Mouse (Mus musculus): ENCODE measurements at regions not wholly inside any gene's neighbourhood (a gene's known extent, or its start where the extent isn't known, plus 50 kb on each side); places are given as distances from the start of the nearest gene placed in this dataset.

GRCm38 (mm10) chr12:107749381-107750085 lies 253.9 kb downstream of the Bcl11b start:
- TF ChIP-seq POLR2A (IDR thresholded peaks at IDR 0.05; ENCODE audit: extremely low read depth, insufficient read depth, low read length): no peak
- TF ChIP-seq CTCF (IDR thresholded peaks at IDR 0.05; ENCODE audit: extremely low read depth, insufficient read depth, low read length): no peak

Measured in cortical plate, adult 2 months (tissue).